Mouse (Mus musculus) lung, postnatal 0 days (tissue): ENCODE data around the gene Vmn1r66. TPM values are rescaled to one million over a fixed set of nuclear protein-coding genes. Genes with fewer than 3 reads are reported as not detected.
"Not testable (repeated sequence)": the region's sequence is repeated elsewhere in the genome, so short reads cannot be mapped to it uniquely, and the experiment has no call there.

Experiments
- ATAC-seq: fragments of 200-750 bp; cut with Nextera tagmentation; 2 replicates; pipeline ENCODE4 v1.8.0; 2017; ENCODE audit warnings: moderate library complexity
- DNase-seq: peaks from one replicate; pipeline ENCODE4 v3.0.0-alpha.2; 2016; ENCODE audit warnings: low spot score
- H3K27ac ChIP-seq: fragments of 300-500 bp; sonication (generic); 2 replicates; pipeline ENCODE4 v1.5.1; 2014; ENCODE audit warnings: antibody characterized with exemption, mild to moderate bottlenecking, low read length, mixed read lengths
- H3K27me3 ChIP-seq: fragments of 300-500 bp; sonication (generic); replicated peaks from 2 replicates; pipeline ENCODE4 v1.6.1; 2014; ENCODE audit warnings: low read length, mixed read lengths; ENCODE audit not compliant: insufficient read depth
- H3K36me3 ChIP-seq: fragments of 300-500 bp; sonication (generic); 2 replicates; pipeline ENCODE4 v1.6.1; 2014; ENCODE audit warnings: low read length, mixed read lengths; ENCODE audit not compliant: insufficient read depth
- H3K4me1 ChIP-seq: fragments of 300-500 bp; sonication (generic); 2 replicates; pipeline ENCODE4 v1.6.1; 2014; ENCODE audit warnings: antibody characterized with exemption, low read depth, low read length, mixed read lengths; ENCODE audit not compliant: insufficient read depth
- H3K4me2 ChIP-seq: fragments of 300-500 bp; sonication (generic); replicated peaks from 2 replicates; pipeline ENCODE4 v1.6.1; 2014; ENCODE audit warnings: low read depth, mild to moderate bottlenecking, low read length, moderate library complexity, mixed read lengths
- H3K4me3 ChIP-seq: fragments of 300-500 bp; sonication (generic); 2 replicates; pipeline ENCODE4 v1.5.1; 2014; ENCODE audit warnings: low read depth, low read length
- H3K9ac ChIP-seq: fragments of 300-500 bp; sonication (generic); replicated peaks from 2 replicates; pipeline ENCODE4 v1.6.1; 2014; ENCODE audit warnings: low read depth, mild to moderate bottlenecking
- H3K9me3 ChIP-seq: fragments of 300-500 bp; sonication (generic); 2 replicates; pipeline ENCODE4 v1.6.1; 2016; ENCODE audit warnings: low read length, mixed read lengths
- CTCF ChIP-seq: IDR thresholded peaks from 2 replicates; pipeline ENCODE4 v1.5.1; 2016; ENCODE audit warnings: antibody characterized with exemption, mild to moderate bottlenecking
- EP300 ChIP-seq: IDR thresholded peaks from 2 replicates; pipeline ENCODE4 v1.6.1; 2016; ENCODE audit warnings: antibody characterized with exemption, mild to moderate bottlenecking, control low read depth
- WGBS: fragments of 180-500 bp; shearing (Covaris S2); extraction: QIAGEN DNeasy Blood & Tissue Kit; methylation state at CpG from one replicate; pipeline ENCODE4 v1.1.7; 2014; 5-methylcytosine and 5-hydroxymethylcytosine counted together
- polyA plus RNA-seq: library from polyadenylated mRNA; unstranded; fragments of >200 nt; fragmentation: Nextera tagmentation; extraction: Ambion mirVana; gene quantifications from 2 replicates; pipeline ENCODE4 v1.2.1, GENCODE M21; 2015

Gene Vmn1r66
- polyA plus RNA-seq, result not detected in 2 replicates

- Histone ChIP-seq H3K4me1 (no peaks in the 10 kb centered on the region), H3K36me3 (no peaks in the 10 kb centered on the region), H3K4me2 (no peak within 1 kb of the TSS), H3K27ac (no peak within 1 kb of the TSS), H3K4me3 (no peak within 1 kb of the TSS), H3K9me3 (0 out of 2 replicates have a peak, but pooled peaks cover 3% of the 10 kb centered on the region), H3K27me3 (no peaks in the 10 kb centered on the region), H3K9ac (no peak within 1 kb of the TSS)
- DNase-seq (no peak), ATAC-seq (no peak)
- TF ChIP-seq EP300 (no peak), CTCF (no peak)
Measured at GRCm38 (mm10) chr7:10277906-10278305, at the start of gene Vmn1r66. Gene Vmn1r66 (minus strand): TSS chr7:10278006.

DNA sequence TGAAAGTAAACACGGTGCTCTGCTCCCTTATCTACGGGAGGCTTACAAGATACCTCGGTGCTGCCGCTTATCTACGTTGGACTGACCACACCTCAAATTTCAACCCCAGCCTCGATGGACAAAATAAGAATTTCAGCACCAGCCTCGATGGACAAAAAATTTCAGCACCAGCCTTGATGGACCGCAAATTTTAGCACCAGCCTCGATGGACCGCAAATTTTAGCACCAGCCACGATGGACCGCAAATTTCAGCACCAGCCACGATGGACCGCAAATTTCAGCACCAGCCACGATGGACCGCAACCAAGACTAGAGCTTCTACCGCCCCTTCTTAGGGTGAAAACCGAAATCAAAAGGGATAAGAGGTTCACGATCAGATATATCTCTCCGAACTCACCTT, 47.7 kb upstream of the Vmn1r66 start:
- H3K36me3 ChIP-seq, H3K4me3 ChIP-seq, H3K4me1 ChIP-seq, DNase-seq, H3K27me3 ChIP-seq, H3K9me3 ChIP-seq, H3K4me2 ChIP-seq, ATAC-seq, H3K27ac ChIP-seq, H3K9ac ChIP-seq: not testable (repeated sequence)
- 81% methylated on average over 17 of the region's 20 CpGs for WGBS

- Histone ChIP-seq H3K27me3 (no peaks in the 10 kb centered on the region), H3K36me3 (no peaks in the 10 kb centered on the region), H3K4me2 (no peak overlapping the region), H3K4me1 (no peaks in the 10 kb centered on the region), H3K27ac (no peak overlapping the region), H3K4me3 (no peak overlapping the region), H3K9me3 (peaks cover 3% of the 10 kb centered on the region; the same call in 1 of the 2 replicates), H3K9ac (no peak overlapping the region)
- 89% methylated on average over 13 of the region's 13 CpGs for WGBS
- ATAC-seq (no peak), DNase-seq (no peak)
- no peak for TF ChIP-seq EP300
- no peak for TF ChIP-seq CTCF
Measured at GRCm38 (mm10) chr7:10252075-10252474, 25.7 kb downstream of the Vmn1r66 start.

GRCm38 (mm10) chr7:10249146-10249545, 28.7 kb downstream of the Vmn1r66 start:
- no peaks in the 10 kb centered on the region for H3K4me1 ChIP-seq
- no peaks in the 10 kb centered on the region for H3K36me3 ChIP-seq
- H3K4me2 ChIP-seq, result no peak overlapping the region
- no peak overlapping the region for H3K4me3 ChIP-seq
- H3K9me3 ChIP-seq, result peaks cover 3% of the 10 kb centered on the region; the same call in 1 of the 2 replicates
- WGBS, result 73% methylated on average over 5 of the region's 5 CpGs
- H3K9ac ChIP-seq, result no peak overlapping the region
- no peak for ATAC-seq
- TF ChIP-seq EP300, result no peak
- no peak for DNase-seq
- no peaks in the 10 kb centered on the region for H3K27me3 ChIP-seq
- no peak overlapping the region for H3K27ac ChIP-seq

Other genes starting within 250 kb of the Vmn1r66 start
- not detected in 2 replicates for gene Vmn2r50, start 224.7 kb downstream of the Vmn1r66 start, polyA plus RNA-seq
- not detected in 2 replicates for gene Vmn2r51, start 172.3 kb downstream of the Vmn1r66 start, polyA plus RNA-seq
- not detected in 2 replicates for gene Vmn2r52, start 101.4 kb downstream of the Vmn1r66 start, polyA plus RNA-seq
- not detected in 2 replicates for gene Vmn1r67, start 165.3 kb upstream of the Vmn1r66 start, polyA plus RNA-seq
- 1.4 and 1.6 TPM in 2 replicates for gene Zik1, start 217.4 kb upstream of the Vmn1r66 start, polyA plus RNA-seq